Mouse (Mus musculus): ENCODE results near the gene Slc29a3.
A peak's percentile ranks its signal among the peaks of the same experiment; 100 is the strongest.
"Not testable (repeated sequence)": the region's sequence is repeated elsewhere in the genome, so short reads cannot be mapped to it uniquely, and the experiment has no call there.

Gene Slc29a3

DNA sequence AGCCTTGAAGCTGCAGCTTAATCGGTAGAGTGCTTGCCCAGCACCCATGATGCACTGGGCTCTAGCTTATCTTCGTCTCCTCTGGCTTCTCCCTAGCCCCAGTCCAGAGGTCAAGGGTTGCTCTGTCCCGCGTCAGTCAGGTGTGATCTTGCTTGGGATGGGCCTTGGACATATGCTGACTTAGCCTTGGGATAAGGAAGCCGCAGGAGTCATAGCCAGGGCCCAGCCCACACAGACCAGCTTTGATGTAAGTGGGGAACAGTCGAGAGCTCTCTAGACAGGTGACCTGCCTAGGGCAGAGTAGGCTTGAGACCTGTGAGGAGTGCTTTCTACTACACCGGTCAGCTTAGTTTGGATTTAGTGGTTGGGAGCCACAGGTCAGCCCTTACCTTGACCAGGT lies 14.8 kb upstream of the Slc29a3 start:
- no peak for DNase-seq (ENCODE audit: low read depth, low spot score)

DNA sequence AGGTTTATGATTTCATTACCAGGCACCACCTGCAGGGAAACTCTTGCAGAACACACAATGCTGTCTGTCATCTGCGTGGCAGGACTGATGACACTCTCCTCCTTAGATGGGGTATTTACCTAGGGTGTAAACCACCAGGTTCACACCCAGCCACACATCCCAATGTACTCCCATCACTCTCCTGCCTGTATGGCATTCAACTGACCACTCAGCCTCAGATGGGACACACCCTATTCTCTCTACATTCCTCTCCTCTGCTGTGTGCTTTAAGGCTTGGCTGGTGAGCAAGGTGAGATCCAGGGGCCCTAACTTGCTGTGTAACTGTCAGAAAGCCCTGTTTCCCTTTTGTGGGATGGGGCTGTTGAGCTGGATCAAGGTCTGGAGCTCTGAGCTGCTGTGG lies 9.5 kb upstream of the Slc29a3 start:
- no peak for DNase-seq (ENCODE audit: low read depth, low spot score)

DNA sequence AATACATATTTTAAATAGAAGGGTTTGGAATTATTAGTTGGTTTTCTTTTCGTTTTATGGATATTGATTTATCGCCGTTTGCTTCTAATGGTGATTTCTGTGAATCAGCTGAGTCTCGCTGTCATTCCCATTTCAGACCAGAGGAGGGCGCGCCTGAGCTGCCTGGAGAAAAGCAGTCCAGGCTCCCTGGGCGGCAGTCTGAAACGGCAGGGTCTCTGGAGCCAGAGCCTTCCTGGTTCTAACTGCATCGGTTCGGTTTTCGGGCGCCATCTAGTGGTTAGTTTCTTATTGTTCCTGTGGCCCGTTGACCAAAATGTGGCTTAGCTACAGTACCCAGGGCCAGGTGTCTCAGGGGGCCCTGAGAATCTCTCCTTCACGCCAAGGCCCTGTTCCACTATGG lies 7.8 kb upstream of the Slc29a3 start:
- peak; percentile 87 for DNase-seq (ENCODE audit: low read depth, low spot score)

DNA sequence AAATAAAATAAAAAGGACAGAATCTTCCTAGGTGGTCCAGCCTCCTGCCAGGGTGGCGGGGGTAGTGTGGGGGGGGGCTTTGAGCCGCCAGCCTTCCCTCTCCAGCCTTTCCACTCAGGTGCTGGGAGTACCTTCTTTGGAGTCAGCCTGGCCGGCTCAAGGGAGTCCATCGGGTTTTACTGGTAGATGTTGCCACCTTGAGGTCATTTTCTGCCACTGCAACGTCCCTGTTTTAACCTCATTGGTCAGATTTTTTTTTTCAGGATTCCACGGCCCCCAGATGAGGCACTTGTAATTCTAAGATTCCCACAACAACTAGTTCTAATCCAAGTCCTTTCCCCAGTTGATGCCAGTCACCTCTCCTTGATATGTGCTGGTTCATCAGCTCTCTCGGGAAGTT lies 4.4 kb upstream of the Slc29a3 start:
- DNase-seq (ENCODE audit: low read depth, low spot score), result peak; percentile 58

DNA sequence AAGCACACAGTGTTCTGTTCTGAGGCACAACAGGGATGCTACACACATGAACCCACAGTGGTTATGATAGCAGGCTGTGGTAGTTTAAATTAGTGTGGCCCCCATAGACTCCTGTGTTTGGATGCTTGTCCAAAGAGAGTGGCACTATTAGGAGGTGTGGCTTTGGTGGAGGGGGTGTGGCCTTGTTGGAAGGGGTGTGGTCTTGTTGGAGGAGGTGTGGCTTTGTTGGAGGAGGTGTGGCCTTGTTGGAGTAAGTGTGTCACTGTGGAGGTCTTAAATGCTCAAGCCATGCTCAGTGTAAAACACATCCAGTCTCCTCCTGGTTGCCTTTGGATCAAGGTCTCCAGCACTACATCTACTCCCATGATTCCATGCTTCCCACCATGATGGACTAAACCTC lies 3.6 kb upstream of the Slc29a3 start:
- DNase-seq (ENCODE audit: low read depth, low spot score), result no peak

DNA sequence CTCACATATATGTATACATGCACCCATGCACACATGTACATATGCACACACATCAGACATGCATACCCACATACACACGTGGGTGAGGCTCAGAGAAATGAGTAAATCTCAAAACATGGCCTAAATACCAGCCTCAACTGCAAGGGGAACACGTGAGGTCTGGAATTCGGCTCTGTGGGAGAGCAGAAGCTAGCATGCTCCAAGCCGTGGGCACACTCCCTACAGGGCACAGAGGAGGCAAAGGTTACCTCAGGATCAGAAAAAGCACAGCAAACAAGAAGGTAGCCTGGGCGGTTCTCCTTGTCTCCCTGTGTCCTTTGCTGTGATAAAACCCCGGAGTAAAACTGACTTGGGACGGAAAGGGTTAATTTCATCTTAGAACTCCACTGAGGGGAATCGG lies 1.3 kb upstream of the Slc29a3 start:
- no peak for DNase-seq (ENCODE audit: low read depth, low spot score)

DNA sequence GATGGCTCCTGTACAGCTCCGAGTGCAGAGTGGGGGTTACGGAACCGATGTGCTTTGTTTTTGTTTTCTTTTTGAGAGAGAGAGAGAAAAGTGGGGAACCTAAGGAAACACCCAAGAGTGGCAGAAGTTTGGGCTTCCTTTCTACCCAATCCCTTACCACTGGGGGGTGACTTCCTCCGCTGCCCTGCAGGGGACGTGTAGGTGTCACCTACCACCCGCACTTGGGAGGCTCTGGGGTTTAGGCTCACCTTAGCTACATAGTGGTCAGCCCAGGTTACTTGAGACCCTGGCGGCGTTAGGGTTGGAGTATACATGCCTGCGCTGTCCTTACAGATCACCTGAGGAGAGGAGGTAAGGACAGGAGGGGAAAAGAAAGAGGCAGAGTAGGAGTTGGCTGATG lies 667 bp upstream of the Slc29a3 start:
- no peak for DNase-seq (ENCODE audit: low read depth, low spot score)

DNA sequence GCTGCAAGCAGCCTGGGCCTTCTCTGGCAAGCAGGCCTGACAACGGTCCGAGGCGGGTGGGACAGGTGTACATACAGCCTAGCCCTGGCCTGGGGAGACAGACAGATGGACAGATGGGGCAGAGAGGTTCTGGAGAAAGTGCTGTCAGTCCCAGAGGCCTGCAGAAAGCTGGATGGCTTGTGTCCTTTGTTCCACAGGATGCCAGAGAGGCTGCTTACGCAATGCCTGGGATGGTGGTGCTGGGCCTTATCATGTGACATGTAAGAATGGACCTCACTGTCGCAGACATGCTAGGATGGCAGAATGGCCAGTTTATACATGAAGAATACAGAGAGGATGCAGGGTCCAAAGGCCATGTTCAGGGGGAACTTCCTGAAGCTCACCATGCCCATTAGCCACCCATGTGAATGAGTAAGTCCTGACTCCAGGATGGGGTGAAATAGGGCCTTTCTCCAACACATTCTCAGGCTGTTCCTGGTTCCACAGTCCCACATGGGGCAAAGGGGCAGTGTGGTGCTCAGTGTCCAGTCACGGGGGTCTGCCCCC lies 4.9 kb downstream of the Slc29a3 start:
- DNase-seq (ENCODE audit: low read depth, low spot score), result no peak

DNA sequence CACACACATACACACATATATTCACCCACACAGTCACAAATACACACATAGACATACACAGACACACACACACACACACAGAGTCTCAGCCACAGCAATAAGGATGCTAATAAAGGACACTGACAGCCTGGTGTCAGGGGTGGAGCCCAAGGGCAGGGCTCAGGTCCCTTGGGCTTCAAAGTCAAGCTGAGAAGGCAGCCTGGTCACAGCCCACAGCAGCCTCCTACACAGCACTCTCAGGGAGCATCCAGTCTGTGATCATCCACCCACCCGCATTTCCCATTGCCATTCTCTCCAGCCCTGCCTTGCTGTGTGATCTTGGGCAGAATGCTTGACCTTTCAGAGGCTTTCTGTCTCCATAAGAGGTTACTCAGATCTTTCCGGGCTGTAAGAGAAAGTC lies 6.1 kb downstream of the Slc29a3 start:
- DNase-seq (ENCODE audit: low read depth, low spot score), result no peak

DNA sequence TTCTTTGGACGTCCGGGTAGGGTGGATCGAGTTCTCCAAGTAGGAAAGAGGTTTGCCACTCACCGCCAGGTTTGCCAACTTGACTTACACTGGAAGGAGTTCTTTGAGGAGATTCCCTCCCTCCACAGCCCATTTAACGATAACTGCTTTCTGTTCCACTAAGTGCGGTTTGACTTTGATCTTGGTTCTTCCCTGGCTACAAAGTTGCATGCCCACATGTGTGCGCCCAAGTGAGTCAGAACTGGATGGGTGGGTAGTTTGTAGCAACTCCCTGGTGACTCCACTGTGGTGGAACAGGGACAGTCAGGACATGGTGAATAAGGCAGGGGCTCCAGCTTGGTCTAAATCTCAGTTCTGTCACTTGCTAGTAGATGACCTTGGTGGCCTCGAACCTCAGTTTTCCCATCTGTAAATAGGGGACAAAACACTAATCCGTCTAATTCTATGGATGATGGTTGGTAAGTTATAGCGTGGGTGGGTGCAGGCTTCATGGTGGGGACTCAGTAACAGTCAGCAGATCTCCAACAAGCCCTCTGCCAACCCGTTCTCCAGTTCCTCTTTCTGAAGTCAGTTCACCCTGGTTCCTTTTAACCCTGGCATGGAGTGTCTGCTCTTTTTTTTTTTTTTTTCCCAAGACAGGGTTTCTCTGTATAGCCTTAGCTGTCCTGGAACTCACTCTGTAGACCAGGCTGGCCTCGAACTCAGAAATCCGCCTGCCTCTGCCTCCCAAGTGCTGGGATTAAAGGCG lies 7.9 kb downstream of the Slc29a3 start:
- DNase-seq (ENCODE audit: low read depth, low spot score), result no peak

DNA sequence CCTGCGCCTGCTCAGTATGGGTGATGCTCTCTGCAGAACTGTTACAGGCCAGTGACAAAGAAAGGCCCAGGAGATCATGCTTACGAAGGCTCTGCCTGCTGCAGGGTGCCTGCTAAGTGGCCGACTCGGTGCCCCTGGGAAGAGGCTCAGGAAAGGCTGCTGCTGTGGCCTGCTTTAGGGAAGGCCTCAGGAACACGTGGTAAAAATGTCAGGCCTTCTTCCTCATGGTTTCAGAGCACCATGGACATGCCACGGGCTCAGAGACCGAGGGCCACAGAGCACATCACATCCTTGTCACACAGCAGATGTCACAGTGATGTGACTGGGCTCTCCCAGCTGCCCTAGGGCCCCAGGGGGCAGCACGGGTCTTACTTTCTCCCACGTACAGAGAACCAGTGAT lies 8.9 kb downstream of the Slc29a3 start:
- no peak for DNase-seq (ENCODE audit: low read depth, low spot score)

DNA sequence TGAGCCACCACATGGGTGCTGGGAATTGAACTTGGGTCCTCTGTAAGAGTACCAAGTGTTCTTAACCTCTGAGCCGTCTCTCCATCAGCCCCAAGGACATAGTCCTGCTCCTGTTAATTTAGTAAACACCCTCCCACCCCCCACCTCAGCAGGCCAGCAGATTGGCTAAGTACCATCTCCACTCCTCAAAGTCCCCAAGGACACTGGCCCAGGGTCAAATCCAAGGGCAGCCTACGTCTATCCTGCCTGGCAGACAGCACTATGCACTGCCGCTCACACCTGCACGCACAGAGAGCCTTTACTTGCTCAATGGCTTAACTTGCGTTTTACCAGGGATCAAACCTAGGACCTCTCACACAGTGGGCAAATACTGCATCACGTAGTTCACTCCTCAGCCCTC lies 9.7 kb downstream of the Slc29a3 start:
- no peak for DNase-seq (ENCODE audit: low read depth, low spot score)

DNA sequence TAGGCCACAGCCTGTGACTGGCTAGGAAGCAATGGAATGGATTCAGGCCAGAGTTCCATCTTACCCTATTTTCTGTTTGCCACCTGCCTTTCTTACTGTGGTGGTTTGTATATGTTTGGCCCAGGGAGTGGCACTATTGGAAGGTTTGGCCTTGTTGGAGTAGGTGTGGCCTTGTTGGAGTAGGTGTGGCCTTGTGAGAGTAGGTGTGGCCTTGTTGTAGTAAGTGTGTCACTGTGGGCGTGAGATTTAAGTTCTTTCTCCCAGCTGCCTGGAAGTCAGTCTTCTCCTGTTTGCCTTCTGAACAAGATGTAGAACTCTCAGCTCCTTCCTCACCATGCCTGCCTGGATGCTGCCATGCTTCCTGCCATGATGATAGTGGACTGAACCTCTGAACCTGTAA lies 10.3 kb downstream of the Slc29a3 start:
- not testable (repeated sequence) for DNase-seq (ENCODE audit: low read depth, low spot score)

DNA sequence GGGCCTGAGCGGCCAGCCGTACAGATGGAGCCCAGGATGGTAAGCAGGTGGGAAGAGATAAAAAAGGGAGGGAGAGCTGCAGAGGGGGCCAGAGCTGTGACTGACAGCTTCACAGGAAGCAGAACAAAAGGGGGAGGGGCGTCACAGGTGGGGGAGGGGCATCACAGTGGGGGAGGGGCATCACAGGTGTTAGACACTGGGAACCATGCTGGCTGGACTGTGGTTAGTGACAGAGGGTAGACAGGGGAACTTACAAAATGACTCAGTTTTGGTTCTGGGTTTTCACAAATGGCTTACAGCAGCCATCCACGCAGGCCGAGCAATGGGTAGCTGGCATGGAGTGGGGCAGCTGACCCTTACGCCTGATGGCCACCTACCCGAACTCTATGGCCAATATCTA lies 11.2 kb downstream of the Slc29a3 start:
- DNase-seq (ENCODE audit: low read depth, low spot score), result no peak

DNA sequence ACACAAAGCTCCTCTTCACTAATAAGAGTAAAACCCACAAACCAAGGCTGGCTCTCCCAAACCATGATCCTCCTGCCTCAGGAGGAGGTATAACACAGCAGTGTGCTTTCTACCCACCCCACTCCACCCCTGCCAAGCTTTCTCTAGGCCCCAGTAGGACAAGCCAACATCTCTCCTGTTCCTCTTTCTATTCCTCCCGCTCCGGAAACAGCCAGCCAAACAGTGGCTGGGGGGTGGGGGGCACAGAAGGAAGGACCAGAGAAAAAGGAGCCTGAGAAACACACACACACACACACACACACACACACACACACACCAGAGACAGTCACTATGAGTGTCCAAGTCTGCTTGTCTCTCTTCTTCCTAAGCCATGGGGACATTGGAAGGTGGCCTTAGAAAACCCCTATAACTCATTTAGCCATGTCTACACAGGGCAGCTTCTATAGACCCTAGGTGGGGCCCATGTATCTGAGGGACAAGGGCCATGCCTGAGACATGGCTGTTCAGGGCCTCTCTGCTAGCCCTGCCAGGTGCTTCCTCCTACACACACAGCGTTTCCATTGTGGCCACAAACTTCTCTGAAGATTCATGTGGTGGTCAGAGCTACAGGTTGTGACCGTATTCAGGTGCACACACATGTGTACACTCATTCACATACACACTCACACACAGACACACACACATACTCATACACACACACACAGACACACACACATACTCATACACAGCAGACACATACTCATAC lies 12.8 kb downstream of the Slc29a3 start:
- DNase-seq (ENCODE audit: low read depth, low spot score), result no peak

DNA sequence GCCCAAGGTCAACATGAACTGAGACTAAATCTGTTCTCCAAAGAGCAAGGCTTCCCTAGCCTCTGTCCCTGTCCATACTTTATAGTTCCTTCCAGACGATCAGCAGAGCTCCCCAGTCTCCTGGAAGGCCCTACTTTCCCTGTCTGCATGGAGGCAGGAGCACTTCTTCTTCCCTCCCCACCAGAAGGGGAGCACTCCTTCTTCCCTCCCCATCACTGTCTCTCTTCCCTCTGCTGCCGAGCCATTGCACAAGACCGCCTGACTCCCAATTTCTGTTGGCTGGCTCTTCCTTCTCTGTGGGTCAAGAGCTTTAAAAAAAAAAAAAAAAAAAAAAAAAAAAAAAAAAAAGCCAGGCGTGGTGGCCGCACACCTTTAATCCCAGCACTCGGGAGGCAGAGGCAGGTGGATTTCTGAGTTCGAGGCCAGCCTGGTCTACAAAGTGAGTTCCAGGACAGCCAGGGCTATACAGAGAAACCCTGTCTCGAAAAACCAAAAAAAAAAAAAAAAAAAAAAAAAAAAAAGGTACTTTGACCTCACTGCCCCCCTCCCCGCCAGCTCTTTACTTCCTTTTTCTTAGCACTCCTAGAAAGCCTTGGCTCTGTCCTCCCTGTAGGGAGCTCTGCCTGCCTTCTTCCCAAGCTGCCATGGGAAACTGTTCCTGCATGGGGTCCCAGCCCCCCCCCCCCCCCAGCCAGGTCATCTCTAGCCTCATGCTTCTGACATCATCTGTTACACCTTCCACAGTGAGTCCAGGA lies 14.5 kb downstream of the Slc29a3 start:
- DNase-seq (ENCODE audit: low read depth, low spot score), result no peak

DNA sequence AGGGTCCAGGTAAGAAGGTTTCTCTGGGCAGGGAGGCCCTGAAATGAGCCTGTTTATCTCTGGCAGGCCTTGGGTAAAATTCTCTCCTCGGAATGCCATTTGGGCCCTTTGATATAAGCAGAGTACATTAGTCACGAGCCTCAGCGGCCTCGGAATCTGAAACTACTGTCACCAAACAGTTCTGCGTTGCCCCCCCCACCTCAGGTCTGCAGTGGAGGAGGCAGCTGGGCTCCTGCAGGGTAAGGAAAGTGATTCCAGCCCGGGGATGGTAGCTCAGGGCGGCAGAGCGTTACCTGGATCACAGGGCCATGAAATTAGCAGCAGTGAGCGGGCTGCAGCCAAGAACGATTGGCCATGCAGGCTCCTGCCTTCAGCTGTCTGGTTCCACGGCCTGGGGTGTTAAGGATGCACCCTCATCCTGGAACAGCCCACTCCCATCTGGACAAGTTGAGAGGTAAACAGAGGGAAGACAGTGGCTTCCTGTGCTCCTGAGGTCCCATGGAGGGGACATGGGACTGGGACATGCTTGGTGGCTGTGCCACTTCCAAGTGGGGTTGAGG lies 15.3 kb downstream of the Slc29a3 start:
- DNase-seq (ENCODE audit: low read depth, low spot score), result no peak

DNA sequence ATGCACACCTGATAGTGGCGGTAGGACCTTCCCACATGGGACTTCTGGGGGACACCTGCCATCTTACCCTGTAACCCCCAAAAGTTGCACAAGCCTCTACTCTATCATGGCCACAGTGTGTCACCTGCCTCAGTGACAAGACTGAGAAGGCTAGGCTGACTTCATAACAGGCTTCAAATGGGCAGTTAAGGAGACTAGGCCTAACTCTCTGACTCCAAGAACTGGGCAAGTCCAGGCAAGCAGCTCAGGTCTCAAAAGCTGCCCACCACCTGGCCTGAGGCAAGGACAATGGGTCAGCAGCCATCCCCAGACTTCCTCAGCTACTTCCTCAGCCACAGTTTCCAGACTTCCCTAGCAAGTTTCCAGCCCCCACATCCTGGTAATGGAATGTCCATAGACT lies 16.9 kb downstream of the Slc29a3 start:
- no peak for DNase-seq (ENCODE audit: low read depth, low spot score)

DNA sequence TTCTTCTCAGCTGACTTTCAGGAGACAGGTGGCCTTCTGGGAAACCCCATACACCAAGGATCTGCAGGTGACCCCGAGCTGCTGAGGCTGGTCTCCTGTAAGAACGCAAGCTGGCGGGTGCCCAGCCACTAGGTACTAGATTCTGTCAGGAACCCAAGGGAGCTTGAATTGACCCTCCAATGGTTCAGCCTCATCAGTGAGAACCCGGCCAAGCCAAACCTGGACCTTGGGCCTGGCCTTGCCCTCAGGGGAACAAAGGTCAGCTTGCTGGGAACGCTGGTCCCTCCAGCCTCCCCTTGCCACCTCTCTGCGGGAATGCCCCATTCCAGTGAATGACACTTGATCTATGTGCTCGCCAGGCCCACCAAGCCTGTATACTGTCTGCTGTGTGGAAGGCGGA lies 19.1 kb downstream of the Slc29a3 start:
- DNase-seq (ENCODE audit: low read depth, low spot score), result no peak

DNA sequence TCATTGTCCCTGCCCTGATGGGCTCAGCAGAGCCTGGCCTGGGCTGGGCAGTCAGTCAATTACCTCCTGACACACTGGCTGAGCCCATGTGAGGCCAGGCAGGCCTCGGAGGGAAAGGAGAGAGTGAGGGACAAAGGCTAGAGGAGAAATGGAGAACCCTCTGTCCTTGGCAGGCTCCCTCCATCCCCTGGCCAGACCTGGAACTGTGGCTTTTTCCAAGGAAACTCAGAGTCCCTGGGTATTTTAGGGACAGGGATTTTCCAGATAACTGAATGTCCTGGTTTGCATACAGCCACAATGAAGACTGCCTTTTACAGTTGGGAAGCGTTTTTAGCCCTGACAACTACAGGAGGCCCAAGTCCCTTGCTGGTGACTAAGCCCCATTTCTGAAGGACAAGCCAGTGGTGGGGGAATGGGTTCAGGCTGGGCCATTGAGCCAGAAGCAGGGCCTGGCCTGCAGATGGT lies 20.2 kb downstream of the Slc29a3 start:
- DNase-seq (ENCODE audit: low read depth, low spot score), result no peak

DNA sequence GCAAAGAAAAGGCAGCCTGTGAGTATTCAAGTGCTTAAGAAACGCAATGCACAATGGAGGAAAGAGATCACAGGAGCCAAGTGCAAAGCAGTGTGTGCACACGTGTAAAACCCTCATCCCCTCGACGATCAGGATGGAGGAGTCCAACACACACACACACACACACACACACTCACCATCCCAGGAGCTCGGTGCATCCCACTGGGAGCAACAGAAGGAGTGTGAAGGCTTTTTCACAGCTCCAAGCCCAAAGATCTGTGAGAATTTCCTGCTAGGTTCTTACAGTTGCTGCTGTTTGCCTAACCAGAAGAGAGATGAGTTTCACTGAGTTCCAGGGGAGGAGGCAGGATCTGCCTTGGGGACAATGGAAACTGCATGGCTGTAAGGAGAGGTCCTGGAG lies 20.9 kb downstream of the Slc29a3 start:
- DNase-seq (ENCODE audit: low read depth, low spot score), result no peak

DNA sequence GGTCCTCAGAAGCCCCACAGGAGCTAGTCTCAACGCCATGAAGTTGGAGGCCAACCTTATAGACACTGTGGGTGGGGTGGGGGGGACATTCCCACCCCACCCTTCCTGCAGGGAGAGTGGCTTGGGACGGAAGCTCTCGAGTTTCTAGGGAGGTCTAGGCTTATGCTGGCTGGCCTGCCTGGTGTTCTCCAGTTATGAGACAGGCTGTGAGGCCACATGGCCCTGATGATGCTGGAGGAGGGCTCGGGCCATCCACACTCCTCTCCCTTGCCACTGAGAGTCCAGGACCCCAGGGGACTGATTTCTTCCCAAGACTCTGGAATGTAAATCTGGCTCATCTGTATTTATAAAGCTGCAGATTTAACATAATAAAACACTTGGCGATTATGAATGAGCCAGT lies 25.3 kb downstream of the Slc29a3 start:
- DNase-seq (ENCODE audit: low read depth, low spot score), result no peak

All from retina, postnatal 7 days (tissue).